Mouse (Mus musculus): ENCODE measurements around the gene Ap2s1.

Gene Ap2s1

GRCm38 (mm10) chr7:16747656-16748055 is 9.4 kb downstream of the Ap2s1 start:
- DNase-seq (ENCODE audit: low read depth in 2 of 2, low spot score in 2 of 2), result no peak

GRCm38 (mm10) chr7:16752016-16752415 is 13.8 kb downstream of the Ap2s1 start:
- DNase-seq (ENCODE audit: low read depth in 2 of 2, low spot score in 2 of 2), result no peak

GRCm38 (mm10) chr7:16755362-16756017 is 17.3 kb downstream of the Ap2s1 start:
- DNase-seq (ENCODE audit: low read depth in 2 of 2, low spot score in 2 of 2), result no peak

GRCm38 (mm10) chr7:16758872-16759574 is 20.8 kb downstream of the Ap2s1 start:
- no peak for DNase-seq (ENCODE audit: low read depth in 2 of 2, low spot score in 2 of 2)

GRCm38 (mm10) chr7:16760292-16760691 is 22.1 kb downstream of the Ap2s1 start:
- DNase-seq (ENCODE audit: low read depth in 2 of 2, low spot score in 2 of 2), result no peak

- no peak for DNase-seq (ENCODE audit: low read depth in 2 of 2, low spot score in 2 of 2)
Measured at GRCm38 (mm10) chr7:16761005-16761481, 22.8 kb downstream of the Ap2s1 start.

GRCm38 (mm10) chr7:16761630-16762029 is 23.4 kb downstream of the Ap2s1 start:
- DNase-seq (ENCODE audit: low read depth in 2 of 2, low spot score in 2 of 2), result no peak

- DNase-seq (ENCODE audit: low read depth in 2 of 2, low spot score in 2 of 2), result no peak
Measured at GRCm38 (mm10) chr7:16763463-16764218, 25.4 kb downstream of the Ap2s1 start.

GRCm38 (mm10) chr7:16766443-16766842 is 28.2 kb downstream of the Ap2s1 start:
- DNase-seq (ENCODE audit: low read depth in 2 of 2, low spot score in 2 of 2), result no peak

GRCm38 (mm10) chr7:16775888-16776287 is 37.7 kb downstream of the Ap2s1 start:
- no peak for DNase-seq (ENCODE audit: low read depth in 2 of 2, low spot score in 2 of 2)

GRCm38 (mm10) chr7:16780076-16780475 is 41.9 kb downstream of the Ap2s1 start:
- DNase-seq (ENCODE audit: low read depth in 2 of 2, low spot score in 2 of 2), result no peak

- DNase-seq (ENCODE audit: low read depth in 2 of 2, low spot score in 2 of 2), result peak; percentile 88 to 92
Measured at GRCm38 (mm10) chr7:16780825-16781554, 42.8 kb downstream of the Ap2s1 start, which contains the start of gene Slc1a5. Slc1a5 (plus strand) TSS chr7:16781340.

- no peak for DNase-seq (ENCODE audit: low read depth in 2 of 2, low spot score in 2 of 2)
Measured at GRCm38 (mm10) chr7:16781555-16781815, 43.3 kb downstream of the Ap2s1 start.

- DNase-seq (ENCODE audit: low read depth in 2 of 2, low spot score in 2 of 2), result peak in 1 of 2 experiments; percentile 21
Measured at GRCm38 (mm10) chr7:16781816-16782554, 43.8 kb downstream of the Ap2s1 start.

GRCm38 (mm10) chr7:16782555-16783125 is 44.4 kb downstream of the Ap2s1 start:
- DNase-seq (ENCODE audit: low read depth in 2 of 2, low spot score in 2 of 2), result no peak

GRCm38 (mm10) chr7:16783224-16783688 is 45.0 kb downstream of the Ap2s1 start:
- DNase-seq (ENCODE audit: low read depth in 2 of 2, low spot score in 2 of 2), result peak in 1 of 2 experiments; percentile 28

- DNase-seq (ENCODE audit: low read depth in 2 of 2, low spot score in 2 of 2), result no peak
Measured at GRCm38 (mm10) chr7:16783758-16784415, 45.7 kb downstream of the Ap2s1 start.

- DNase-seq (ENCODE audit: low read depth in 2 of 2, low spot score in 2 of 2), result no peak
Measured at GRCm38 (mm10) chr7:16784498-16784976, 46.3 kb downstream of the Ap2s1 start.

- no peak for DNase-seq (ENCODE audit: low read depth in 2 of 2, low spot score in 2 of 2)
Measured at GRCm38 (mm10) chr7:16785541-16786083, 47.4 kb downstream of the Ap2s1 start.
